Mouse (Mus musculus): Measurements from ENCODE around the gene 1700021F05Rik.
A peak's percentile ranks its signal among the peaks of the same experiment; 100 is the strongest.
"Not testable (repeated sequence)": the region's sequence is repeated elsewhere in the genome, so short reads cannot be mapped to it uniquely, and the experiment has no call there.

1700021F05Rik gene

DNA sequence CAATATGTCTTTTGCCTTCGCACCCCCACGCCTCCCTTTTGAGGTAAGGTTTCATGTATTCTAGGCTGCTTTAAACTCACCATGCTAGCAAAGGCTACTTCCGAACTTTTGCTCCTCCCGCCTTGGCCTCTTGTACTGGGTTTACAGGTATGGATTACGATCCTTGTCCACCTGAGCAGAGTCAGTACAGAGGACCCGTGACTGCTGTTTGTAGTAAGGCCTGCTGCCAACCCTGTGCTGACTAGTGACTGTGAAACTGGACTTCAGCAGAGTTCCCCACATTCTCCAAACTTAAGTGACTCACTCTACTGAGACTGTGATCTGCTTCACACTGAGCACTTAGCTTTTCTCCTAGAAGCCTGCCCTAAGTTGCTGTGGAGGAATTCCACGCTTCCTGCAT is 3.1 kb downstream of the 1700021F05Rik start:
- no peak for DNase-seq

DNA sequence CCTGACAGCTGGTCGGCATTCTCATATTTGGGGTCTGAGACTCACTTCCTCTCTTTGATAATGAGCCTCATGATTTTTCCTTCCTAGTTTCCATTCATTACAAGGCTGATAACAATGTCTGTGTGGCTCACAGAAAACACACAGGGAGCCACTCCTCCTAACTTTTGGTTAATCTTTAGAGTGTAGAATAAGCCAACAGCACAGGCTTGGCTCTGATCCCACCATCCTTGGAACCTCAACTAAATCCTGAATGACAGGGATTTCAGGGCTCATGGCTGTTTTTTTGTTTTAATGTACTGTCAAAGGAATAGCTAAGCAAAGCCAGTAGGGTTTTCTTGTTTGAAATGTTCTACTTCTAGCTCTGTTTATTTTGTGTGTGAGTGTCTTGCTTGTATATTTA is 6.4 kb downstream of the 1700021F05Rik start:
- no peak for DNase-seq

DNA sequence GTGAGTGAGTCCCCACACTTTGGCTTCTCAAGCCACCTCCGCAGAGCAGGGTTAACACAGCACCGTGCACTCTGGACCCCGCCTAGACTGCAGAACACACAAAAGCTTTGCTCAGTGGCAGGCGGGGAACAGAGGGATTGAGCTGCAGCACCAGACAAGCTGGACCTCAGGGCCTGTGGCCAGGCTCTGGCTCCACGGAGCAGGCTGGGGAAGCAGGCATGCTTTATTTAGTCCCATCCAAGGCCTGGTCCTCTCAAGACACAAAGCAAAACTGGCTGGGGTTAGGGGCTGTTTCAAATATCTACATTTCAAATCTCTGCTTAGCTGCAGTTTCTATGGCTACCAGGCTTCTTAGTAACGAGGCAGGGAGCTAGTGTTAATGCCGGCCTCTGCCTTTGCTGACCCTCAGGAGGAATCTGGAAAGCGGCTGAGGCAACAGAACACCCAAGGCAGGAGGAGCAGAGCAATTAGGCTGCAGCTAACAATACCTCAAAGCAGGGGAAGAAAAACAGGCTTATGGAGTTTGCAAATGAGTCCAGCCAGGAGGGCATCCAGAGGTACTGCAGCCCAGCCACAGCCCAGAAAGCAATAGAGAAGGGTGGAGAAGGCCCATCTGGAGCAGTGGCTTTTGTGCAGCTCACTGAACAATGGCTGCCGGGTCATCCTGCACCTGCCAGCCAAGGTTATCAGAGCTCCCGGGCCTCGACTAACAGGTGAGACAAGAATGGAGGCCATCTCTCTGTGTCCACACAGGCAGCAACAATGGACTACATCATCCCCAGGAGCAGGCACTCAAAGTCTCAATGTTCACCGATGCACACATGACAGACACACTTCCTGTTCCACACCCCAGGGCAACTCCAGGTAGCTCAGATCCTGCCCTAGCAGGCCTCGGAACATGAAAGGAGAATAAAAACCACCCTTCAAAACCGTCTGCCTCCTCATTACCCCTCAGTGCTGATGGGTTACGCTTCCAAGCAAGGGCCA is 13.2 kb downstream of the 1700021F05Rik start:
- peak; percentile 45 for DNase-seq

DNA sequence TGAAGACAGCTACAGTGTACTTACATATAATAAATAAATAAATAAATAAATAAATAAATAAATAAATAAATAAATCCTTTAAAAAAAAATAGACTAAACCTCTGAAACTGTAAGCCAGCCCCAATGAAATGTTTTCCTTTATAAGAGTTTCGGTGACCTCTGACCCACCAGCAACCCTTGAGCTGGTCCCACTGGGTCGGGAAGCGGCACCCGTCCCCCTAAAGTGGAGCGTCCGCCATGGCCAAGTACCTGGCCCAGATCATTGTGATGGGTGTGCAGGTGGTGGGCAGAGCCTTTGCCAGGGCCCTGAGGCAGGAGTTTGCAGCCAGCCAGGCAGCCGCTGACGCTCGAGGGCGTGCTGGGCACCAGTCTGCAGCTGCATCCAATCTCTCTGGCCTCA is 16.9 kb downstream of the 1700021F05Rik start, which contains the start of gene Gm9803:
Gene Gm9803 (plus strand): TSS at position 154 of the 400 bp plus-strand sequence.
- not testable (repeated sequence) for DNase-seq

DNA sequence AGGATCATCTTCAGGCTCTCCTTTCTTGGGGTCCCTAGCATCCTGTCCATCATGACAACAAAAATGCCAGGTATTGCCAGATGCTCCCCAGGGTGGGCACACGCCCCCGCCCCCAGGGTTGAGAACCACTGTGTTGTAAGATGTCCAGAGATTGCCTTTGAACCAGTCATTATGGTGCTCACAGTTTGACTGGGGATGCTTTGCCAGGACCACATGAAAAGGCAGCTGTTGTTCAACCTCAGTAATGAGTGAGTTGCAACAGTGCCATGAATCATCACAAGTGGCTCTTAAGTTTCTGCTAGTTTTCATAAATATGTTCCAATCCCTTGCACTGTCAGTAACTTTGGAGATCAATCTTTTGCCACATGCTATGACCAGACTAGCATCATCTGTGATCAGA is 20.8 kb downstream of the 1700021F05Rik start:
- no peak for DNase-seq

DNA sequence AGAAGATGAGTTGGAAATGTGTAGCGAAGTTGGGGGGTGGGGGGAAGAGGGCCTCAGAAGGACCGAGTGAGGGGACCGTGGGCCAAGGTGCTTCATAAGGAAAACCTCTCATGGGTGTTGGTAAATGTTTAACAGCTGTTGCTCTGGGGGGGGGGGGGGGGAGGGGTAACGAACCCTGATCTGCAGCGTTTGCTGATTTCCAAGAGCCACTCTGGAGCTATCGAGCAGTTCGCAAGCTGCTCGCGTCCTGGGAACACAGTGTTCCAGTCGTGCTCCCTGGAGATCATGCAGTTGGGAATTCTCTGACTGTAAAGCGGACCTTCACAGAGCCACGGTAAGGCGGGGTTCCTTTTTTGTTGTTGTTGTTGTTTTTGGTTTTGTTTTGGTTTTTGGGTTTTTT is 22.4 kb downstream of the 1700021F05Rik start:
- no peak for DNase-seq

DNA sequence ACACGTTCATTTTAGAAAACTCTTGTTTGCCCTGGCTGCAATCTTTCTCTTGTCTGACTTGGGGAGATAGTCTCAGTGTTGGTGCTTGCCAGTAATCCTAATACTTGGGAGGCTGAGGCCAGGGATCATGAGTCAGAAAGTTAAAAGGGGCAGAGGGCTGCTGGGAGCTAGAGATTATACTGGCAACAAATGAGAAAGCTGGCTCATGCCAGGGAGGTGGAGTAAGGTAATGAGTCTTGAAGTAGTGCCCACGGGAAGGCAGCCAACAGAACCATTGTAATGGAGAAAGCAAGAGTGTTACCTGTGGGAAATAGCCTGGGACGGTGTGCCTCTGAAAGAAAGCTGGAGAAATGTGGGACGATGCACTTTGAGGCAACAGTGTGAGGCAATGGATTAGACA is 23.0 kb downstream of the 1700021F05Rik start:
- DNase-seq: no peak

DNA sequence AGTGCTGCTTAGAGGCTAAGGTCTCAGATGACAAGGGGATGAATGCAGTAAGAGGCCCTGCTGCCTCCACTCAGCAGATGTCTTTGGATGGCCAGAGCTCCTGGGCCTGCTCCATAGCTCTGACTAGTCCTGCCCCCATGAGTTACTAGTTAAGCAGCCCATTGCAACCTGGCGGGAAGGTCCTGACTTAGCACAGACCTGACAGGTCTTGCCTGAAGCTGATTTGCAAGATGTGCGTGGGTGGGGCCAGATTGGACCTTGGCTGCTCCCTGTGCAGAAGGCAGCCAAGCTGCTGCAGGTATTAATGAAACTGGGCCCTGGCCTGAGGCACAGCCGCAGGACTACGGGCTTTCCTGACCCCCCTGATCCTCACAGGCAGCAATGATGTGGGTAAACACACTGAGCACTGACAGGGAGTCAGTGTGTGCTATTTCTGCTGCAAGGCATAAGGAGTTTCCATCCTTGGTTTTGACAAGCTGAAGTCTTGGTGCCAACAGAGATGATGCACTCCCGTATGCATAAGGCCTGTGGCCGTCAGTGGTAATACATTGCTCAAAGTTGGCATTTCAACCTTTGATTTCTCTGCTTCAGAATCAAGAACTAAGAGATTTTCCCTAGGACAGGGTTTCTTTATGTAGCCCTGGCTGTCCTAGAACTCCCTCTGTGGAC is 23.7 kb downstream of the 1700021F05Rik start:
- DNase-seq: no peak

DNA sequence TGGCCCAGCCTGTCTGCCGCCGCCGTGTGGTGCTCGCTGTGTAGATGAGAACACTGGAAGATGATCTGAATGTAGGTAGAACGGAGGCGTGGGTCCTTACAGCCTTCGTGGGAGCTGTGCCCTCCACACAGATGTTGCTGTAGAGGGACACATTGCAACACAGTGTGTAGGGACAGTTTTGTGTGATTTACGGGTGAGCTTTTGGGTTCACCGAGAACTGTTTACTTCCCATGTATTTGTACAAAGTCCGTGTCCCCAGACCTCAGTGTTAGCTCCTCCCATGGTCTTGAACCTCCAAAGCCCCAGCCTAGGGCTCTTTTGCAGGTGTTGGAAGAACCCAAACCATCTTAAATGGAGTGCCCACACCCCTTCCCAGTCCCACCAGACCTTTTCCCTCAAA is 27.8 kb downstream of the 1700021F05Rik start:
- DNase-seq: no peak

DNA sequence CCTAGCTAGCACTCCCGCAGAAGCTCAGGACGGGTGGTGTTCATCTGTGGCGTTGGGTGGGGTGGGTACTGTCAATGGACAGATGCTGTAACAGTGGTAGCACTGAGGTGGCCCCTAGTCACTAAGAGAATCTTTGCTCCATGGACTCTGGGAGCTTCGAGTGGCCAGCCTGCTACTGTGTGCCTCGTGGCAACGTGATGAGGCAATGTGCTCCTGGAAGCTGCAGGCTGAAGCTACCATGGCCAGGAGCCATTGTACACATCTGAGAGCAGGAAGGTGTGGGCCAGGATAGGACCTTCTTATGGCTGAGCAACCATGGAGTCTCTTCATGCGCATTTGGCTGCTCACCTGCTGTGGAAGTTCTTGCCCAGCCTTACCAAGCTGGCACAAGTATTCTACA is 31.6 kb downstream of the 1700021F05Rik start:
- no peak for DNase-seq

DNA sequence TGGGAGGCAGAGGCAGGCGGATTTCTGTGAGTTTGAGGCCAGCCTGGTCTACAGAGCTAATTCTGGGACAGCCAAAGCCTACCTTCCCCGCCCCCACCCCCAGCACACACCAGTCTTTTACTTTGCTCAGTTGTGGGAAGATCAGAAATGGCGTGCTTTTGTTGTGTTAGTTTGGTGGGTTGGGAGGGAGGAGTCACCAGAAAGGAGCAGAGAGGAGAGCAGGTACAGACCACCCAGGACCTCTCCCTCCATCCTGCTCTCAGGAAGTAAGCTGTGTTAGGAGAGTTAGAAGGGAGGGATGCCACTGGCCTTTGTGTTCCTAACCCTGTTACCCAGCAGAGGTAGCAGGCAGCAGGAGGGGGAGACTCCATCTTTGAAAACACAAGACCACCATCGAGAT is 33.7 kb downstream of the 1700021F05Rik start:
- DNase-seq: no peak

DNA sequence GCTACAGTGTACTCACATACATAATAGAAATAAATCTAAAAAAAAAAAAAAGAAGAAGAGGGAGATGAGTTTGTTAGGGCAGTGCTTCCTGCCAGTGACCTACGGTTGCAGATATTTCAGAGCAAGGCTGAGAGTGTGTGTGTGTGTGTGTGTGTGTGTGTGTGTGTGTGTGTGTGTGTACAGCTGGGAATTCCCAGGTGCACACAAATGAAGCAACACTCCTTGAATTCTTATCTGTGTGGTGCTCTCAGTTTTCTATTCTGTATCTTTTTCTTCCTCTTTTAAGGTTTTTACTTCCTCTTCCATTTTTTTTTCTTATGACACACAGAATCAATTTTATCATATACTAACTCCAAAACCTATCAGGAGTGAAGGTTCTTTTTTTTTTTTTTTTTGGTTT is 36.5 kb downstream of the 1700021F05Rik start:
- no peak for DNase-seq

DNA sequence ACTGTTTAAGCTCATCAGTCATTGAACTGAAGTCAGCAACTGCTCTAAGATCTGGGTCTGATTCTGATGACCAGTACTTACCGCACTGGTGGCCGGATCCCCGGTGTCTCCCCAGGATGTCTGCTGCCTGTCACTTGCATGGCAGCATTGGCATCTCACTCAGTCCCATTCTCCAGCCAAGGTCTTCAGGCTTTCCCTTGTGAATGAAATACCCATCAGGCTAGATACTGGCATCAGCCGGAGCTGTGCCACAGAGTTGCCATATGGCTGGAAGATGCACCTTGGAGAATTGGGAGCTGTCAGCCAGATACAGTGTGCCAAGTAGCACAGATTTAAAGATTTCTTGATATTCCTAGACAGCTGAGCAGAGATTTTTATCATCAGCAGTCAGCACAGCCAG is 38.2 kb downstream of the 1700021F05Rik start:
- DNase-seq: no peak

DNA sequence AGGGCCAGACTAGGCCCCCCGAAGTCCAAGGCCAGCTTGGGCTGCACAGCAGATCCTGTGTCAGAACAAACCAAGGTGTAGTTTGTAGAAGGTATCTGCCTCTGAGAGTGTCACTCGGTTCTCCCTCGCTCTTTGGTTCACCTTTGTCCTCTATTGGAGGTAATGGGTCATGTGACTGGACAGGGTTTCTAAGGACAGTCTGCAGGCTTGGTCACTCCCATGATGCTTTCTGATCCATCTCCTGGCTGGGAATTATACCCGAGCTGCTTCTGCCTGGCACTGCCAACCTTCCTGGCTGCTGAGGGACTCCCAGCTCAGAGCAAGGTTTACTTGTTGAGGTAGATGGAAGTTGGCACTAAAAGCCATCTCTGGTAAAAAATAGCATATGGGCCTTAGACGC is 49.9 kb downstream of the 1700021F05Rik start:
- DNase-seq: no peak

DNA sequence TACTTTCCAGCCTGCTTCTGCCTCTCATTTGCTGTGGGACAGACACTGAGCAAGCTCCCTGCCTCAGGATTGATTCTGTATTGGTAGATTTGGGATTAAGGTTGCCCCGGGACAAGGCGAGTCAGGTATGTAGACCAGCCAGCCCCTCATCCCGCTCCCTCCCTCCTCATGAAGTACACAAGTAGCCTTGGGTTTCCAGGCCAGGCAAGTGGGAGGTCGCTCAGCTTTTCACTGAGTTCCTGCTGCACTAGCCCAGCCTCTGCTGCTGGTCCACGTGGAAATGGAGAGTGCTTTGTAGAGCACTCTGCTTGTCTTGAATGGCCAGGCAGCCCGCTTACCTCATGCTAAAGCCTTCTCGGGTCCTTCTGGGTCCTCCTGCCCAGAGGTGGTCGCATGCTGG is 50.8 kb downstream of the 1700021F05Rik start:
- no peak for DNase-seq

DNA sequence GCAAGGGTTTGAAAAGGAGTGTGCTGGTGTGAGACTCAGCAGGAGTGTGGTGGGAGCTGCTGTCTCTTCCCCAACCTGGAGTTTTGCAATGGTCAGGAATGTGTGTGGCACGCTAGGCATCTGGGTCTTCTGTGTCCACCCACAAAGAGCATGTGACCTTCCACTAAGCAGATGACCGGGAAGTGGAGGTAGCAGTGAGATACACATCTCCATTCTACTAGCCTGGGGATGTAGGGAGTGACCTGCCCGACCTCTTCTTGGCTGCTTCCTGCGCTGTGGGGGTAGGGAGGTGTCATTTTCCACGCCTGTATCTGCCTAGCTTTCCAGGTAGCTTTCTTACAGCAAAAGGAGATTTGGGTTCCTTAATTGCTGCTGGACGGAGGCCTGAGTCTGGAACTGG is 51.2 kb downstream of the 1700021F05Rik start:
- no peak for DNase-seq

DNA sequence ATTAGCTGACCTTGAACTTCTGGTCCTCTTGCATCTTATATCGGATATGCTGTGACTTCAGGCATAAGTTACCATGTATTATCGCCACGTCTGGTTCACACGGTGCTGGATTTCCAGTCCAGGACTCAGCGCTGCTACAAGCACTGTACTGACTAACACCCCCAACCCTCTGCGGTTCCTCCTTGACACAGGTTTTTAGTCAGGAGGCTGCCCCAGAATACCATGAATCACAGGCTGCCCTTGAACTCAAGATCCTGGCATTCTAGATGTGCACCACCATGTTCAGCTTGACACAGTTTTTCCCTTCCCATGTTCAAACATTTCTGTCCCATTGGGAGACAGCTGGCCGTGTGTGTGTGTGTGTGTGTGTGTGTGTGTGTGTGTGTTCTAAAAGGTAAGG is 51.7 kb downstream of the 1700021F05Rik start:
- no peak for DNase-seq

DNA sequence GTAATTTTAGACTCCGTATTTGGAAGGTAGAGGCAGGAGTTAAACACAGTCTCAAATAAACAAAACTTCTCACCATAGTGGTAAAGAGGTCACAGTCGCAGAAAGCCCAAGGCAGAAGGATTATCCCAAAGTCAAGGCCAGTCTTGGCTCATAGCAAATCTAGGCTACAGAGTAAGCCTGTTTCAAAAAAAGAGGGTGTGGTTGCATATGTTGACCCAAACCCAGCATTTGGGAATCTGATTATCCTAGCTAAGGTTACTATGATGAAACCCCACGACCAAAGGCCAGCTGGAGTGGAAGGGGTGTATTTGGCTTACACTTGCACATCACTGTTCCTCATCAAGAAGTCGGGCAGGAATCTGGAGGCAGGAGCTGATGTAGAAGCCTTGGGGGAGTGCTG is 52.5 kb downstream of the 1700021F05Rik start:
- DNase-seq: no peak

DNA sequence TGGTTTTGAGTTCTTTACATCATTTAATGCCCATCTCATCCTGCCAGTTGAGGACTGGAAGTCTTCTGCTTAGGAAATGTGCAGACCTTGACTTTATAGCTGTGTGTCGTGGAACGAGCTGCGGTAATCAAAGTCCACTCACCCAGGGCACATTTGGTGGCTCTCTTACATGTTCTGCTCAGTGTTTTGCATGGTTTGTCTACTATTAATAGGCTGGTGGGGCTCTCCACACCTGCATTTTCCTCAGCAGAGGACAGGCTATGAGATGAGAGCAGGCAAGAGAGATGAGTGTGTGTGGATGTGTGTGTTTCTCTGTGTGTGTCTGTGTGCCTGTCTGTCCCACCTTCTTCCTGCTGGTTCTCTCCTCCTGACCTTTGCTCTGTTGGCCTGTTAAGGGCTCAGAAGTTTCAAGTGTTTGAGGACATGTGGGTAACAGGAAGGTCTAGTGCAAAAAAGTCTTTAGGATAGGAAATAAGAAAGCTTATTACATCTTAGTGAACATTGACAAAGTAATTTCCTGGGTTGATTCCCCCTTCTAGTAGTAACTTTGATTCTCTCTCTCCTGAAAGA is 53.3 kb downstream of the 1700021F05Rik start:
- no peak for DNase-seq

DNA sequence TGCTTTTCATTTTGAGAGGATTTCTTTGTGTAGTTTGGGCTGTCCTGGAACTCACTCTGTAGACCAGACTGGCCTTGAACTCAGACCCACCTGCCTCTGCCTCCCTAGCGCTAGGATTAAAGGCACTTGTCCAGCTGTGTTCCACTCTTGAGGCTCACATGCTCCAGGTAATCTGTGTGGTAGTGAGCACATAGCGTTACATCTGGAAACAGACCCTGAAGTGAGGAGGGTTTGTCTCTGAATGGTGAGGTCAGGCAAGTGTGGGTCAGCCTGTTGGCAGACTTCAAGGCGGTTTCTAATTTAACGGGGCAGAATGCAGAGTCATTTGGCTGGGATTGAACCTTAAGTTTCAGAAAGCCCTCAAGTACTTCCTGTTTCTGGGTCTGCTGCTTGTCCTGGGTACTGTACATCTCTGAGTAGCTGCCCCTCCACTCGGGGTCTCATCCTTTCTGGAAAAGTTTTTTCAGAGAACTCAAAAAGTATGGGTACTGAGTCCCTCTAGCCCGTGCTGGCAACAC is 55.0 kb downstream of the 1700021F05Rik start:
- DNase-seq: no peak

DNA sequence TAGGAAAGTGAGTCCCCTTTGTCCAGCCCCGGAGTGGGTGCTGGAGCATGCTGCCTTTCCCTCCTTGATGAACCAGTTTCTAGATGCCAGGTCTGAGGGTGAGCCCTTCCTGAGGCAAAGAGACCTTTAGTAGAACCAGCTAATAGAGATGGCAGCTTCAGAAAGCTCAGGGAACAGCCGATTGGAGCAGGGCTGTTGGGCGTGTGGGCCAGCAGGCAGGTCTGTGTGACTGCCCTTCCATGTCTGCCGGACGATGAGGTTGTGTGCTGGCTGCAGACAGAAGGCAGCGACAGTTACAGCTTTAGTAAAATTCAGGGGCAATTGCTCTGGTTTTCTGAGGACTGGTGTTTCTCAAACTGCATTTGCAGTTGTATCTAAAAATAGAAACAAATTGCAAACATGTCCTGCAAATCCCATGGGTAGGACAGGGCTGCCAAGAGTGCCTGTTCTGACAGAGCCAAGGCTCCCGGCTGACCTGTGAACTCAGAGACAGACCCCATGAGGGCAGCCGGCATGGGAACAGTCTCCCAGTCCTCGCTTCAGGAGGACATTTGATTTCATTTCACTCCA is 57.3 kb downstream of the 1700021F05Rik start:
- no peak for DNase-seq

DNA sequence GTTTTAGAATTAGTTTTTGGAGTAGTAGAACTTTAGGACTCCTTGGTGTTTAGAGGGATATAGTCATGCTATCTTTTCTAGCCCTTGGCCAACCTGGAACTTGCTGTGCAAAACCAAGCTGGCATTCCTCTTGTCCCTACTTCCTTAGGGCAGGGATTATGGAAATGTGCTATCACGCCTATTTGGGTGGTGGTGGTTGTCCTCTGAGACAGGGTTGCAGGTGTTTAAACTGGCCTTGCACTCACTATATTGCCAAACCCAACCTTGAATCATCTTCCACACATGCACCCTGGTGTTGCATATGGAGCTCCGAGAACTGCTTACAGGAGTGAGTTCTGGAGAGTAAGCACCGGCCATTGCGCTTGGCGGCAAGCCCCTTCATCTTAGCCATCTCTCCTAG is 58.8 kb downstream of the 1700021F05Rik start:
- DNase-seq: no peak

DNA sequence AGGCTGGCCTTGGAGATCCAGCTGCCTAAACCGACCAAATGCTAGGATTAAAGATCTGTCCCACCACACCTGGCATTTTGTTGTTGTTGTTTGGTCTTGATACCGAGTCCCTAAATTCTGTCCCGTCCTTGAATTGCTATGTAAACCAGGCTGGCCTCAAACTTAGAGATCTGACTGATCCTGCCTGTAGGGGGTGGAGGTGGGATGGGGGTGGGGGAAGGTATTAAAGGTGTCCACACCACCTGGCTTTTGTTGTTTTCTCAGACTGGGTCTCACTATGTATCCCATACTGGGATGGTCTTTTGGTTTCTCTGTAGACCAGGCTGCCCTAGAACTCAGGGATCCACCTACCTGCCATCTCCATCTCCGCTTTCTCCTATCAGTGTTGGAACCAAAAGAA is 59.6 kb downstream of the 1700021F05Rik start:
- DNase-seq: no peak
